Mouse (Mus musculus) adrenal gland, postnatal 36 days (tissue): Measurements from ENCODE around the gene Vps41. TPM values are rescaled to one million over a fixed set of nuclear protein-coding genes. Genes with fewer than 3 reads are reported as not detected.

Source experiments
- DNase-seq, 2 experiments: peaks; one replicate each; pipeline ENCODE4 v3.0.0; 2021; ENCODE audit warnings: mixed read lengths in 1 of 2
- long read RNA-seq, 2 experiments: library from polyadenylated mRNA; stranded (forward); transcript quantifications; one replicate each; pipeline ENCODE4 v2.0.0; 2021; ENCODE audit warnings: borderline sequencing depth in 2 of 2
- total RNA-seq, 2 experiments: library from RNA; stranded (reverse); gene quantifications; 2 replicates each; pipeline ENCODE4 v1.2.3; 2021

The Vps41 gene
- 10 to 100 TPM; 62.4 to 78.7 TPM for total RNA-seq
- long read RNA-seq, experiment 1, transcript Vps41-201 (29 exons, 3,199 nt), result major isoform, 83 of 111 reads
- long read RNA-seq, experiment 1, partial matches to known transcripts, result 25 of 111 reads
- long read RNA-seq, experiment 1, other reads (novel, unspliced or antisense), result 3 of 111 reads
- long read RNA-seq, experiment 2, transcript Vps41-201 (29 exons, 3,199 nt), result major isoform, 15 of 17 reads
- long read RNA-seq, experiment 2, partial matches to known transcripts, result 2 of 17 reads
- long read RNA-seq, experiment 2, other reads (novel, unspliced or antisense), result 0 of 17 reads

DNA sequence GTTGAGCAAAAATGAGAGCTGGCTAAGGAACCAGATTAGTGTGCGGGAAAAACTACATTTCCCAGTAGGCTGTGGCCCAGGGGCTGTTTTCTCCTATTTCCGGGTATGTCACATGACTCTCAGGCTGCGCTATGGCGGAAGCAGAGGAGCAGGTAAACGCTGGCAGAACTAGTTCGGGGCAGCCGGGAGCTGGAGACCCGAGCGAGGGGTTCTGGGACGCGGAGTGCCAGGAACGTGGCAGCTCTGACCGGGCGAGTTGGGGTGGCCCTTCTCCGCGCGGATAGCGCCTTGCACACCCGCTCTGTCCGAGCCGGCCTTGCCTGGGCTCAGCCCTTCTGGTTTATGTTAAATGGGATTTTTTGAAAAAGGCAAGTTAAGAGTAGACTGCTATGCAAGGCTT is at the start of gene Vps41:
Vps41 (plus strand) TSS at position 102 of the 400 bp plus-strand sequence.
- peak; percentile 77 to 79 for DNase-seq

DNA sequence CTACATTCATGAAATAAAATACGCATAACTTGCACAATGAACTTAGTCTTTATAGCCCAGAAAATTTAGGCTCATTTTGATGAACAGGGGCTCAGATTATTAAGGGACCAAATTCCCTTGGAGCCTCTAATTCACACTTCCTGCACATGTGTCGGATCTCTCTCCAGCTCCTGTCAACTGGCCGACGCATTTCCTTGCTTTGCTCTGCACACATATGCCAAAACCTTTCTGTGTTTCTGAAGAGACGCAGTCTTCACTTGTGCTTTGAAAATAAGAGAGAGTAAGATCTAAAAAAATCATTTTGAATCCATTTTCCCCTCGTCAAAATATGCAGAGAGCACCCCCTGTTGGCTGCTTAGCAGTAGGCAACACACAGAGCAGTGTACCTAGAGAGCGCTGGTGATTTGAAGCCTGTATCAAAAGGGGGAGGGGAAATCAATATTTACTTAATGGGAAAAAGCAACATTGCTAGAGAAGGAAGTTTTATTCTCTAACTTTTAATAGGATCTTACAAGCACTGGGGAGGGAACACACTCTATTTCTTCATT is 18.5 kb upstream of the Vps41 start:
- DNase-seq, result peak; percentile 7 to 41

GRCm38 (mm10) chr13:18711685-18712084 is 5.4 kb upstream of the Vps41 start:
- DNase-seq, result no peak

- no peak for DNase-seq
Observed at GRCm38 (mm10) chr13:18716707-18717106, 379 bp upstream of the Vps41 start.

DNA sequence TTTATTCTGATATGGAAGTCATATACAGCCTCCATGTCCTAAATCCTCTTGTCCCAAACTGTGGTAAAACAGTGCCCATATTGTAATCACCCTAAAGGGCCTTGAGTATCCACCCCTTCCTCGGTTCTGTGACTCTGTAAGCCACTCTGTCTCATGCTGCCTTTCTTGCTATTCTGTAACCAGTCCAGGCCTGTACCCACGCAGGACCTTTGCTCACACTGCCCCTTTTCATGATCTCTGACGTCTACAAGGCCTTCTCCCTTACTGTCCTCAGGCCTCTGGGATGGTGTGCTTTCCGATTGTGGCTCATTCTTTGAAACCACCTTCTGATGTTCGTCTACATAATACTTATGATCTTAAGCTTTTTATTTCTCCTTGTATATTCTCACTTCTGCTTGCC is 1.4 kb downstream of the Vps41 start:
- DNase-seq, result no peak

- DNase-seq, result no peak
Observed at GRCm38 (mm10) chr13:18730666-18731065, 13.6 kb downstream of the Vps41 start.

DNA sequence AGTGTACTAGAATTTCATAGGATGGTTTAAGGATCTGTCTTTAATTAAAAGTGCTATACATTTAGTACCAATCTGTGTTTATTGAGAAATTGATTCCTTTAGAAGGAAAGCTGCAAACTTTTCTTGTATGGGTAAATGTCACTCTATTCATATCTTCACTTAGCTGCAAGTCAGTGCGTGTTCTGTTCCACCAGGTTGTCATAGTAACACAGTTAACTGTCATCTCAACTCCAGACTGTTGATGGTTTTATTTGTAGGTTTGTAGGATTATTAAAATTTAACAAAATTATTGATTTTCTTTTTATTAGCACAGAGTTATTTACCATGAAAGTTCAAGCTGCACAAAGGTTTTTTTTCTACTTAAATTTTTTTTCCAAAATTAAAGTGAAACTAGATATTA is 19.5 kb downstream of the Vps41 start:
- no peak for DNase-seq

DNA sequence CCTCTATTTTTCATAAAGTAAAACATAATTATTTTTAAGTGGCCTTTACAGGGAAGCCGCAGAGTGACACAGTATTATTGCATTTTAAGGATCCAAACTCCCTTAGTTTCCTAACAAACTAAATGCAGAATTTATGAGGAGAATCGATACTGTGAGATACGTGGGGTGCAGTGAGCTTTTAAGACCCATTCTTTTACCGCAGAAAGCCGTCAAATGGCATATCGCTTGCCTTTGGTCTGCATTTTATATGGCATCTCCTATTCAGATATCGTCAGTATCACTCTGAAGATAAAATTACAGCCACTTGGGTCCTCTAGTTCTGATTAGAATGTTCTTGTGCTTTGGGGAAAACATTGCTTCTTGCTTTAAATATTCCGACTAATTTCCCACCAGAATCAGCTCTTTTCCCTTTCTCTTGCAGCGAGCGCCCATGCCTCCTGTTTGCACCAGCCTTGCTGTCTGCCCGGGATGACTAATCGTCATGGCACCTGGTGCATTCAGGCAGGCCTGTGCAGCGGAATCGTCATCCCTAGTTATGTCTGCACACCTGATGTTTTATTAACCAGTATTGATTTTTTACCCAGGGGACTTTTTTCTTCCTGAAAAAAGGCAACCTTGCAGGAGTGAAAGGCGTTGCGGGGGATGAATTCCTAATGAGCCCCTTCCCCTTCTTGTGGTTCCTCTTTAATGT is 26.6 kb downstream of the Vps41 start:
- DNase-seq, result no peak

- no peak for DNase-seq
Observed at GRCm38 (mm10) chr13:18744266-18744652, 27.2 kb downstream of the Vps41 start.

- DNase-seq, result peak; percentile 0 to 16
Observed at GRCm38 (mm10) chr13:18757958-18758357, 40.9 kb downstream of the Vps41 start.

- DNase-seq, result no peak
Observed at GRCm38 (mm10) chr13:18759361-18760056, 42.4 kb downstream of the Vps41 start.

DNA sequence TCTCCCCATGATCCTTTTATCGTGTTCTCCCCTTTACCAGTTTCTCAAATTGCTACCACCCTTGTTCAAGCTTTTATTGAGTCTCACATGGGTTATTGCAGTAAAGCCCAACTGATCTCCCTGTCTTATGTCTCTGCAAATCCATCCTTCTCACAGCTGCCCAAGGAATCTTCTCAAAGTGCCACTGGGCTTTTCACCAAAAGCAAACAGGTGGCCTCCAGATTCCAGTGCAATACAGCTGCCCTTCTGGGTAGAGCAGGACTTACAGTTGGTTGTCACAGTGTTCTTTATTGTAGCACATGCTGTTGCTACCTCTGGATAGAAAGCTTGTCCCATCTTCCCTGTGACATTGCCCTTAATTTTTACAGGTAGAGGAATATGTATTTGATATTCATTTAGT is 44.4 kb downstream of the Vps41 start:
- DNase-seq, result no peak

DNA sequence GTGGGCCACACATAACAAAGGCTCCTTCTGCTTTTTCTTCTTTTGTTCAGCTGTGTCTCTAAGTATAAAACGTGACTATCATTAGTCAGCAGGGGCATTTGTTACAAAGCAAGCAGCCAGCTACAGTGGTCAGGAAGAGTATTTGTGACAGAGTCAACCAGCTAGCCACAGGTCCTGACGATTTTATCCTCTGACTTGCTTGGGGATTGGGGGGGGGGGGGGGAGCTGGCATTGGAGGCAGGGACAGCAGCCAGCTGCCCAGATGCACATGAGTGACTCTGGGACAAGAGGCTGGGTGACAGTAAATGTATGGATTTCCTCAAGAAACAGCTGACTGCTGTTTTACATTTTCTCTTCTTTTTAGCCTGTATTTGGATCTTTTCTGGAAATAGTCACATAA is 50.8 kb downstream of the Vps41 start:
- DNase-seq, result no peak

GRCm38 (mm10) chr13:18768495-18768894 is 51.4 kb downstream of the Vps41 start:
- DNase-seq, result no peak

DNA sequence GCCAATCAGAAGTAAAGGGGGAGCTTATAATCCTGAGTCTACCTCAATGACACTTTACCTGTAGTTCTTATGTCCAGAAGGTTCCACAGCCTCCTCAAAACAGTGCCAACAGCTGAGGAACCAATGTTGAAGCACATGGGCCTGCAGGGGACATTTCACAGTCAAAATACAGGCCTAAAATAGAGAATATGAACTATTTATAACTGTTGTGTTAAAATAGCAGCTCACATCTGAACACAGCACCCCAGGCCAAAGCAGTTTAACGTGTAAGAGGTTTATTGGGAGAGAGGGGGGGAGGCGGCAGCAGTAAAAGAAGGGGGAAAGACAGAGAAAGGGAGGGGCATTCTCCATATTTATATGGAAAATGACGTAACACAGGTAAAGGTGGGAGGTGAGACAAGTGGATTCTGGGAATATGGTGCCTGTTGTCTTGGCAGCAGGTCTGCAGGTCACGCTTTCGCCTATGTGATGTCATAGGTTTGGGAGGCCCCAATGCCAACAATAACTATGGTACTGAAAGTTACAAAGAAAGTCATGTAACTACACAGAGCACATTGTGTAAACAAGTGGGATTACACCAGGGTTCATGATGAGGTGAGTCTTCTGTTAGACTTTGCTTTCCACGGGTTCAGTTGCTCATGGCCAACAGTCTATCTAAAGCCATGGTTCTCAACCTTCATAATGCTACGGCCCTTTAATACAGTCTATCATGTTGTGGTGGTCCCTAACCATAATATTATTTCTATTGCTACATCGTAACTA is 56.5 kb downstream of the Vps41 start:
- DNase-seq, result no peak

GRCm38 (mm10) chr13:18781250-18781649 is 64.2 kb downstream of the Vps41 start:
- no peak for DNase-seq

GRCm38 (mm10) chr13:18785702-18786101 is 68.6 kb downstream of the Vps41 start:
- DNase-seq, result no peak

GRCm38 (mm10) chr13:18788040-18788439 is 71.0 kb downstream of the Vps41 start:
- DNase-seq, result no peak

DNA sequence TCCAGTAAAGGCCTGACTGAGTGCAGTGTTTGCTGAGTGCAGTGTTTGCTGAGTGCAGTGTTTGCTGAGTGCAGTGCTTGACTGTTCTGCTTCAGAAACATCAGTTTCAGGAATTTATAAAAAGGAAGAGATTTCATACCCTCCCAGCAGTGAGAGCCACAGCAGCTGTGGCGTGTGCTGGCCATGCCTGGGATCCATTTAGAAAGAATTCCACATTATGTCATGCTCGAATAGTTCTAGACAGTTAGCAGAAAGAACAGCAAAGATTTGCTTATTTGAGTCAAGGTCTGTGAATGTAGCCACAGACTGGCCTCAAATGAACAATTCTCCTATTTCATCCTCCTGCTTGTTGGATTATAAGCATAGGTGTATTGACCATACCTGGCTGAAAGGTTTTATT is 71.6 kb downstream of the Vps41 start:
- DNase-seq, result no peak

DNA sequence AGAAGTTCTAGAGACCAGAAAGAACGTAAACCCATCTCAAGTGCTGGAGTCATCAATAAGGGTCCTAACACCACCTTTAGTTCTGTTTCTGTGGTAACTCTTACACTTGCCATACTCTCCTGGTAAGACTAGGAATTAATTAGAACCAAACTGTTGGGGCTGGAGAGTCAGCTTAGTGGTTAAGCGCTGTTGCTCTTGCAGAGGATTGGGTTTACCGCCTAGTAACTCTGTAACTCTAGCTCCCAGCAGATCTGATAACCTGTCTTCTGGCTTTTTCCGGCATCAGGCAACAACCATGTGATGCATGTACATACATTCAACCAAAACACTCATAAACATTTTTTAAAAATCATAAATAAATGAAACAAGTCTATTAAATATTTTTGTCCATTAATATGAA is 72.6 kb downstream of the Vps41 start:
- DNase-seq, result no peak

DNA sequence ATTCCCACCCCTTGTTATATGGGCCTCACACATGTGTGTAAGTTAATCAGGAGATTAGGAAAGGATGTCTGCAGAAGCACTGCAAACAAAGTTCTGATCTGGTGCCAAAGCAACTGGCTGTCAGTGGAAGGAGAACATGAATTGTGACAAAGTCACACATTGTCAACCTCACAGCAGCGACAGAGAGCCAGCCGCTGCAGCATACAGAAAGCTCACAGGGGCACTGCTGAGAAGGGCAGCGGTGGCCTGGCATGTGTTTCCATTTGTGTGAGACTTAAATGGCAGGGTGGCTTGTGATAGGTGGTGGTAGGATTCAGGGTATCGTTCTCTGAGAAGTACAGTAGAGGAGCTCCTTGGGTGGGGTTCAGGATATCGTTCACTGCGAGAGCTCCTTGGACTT is 73.0 kb downstream of the Vps41 start:
- DNase-seq, result no peak

DNA sequence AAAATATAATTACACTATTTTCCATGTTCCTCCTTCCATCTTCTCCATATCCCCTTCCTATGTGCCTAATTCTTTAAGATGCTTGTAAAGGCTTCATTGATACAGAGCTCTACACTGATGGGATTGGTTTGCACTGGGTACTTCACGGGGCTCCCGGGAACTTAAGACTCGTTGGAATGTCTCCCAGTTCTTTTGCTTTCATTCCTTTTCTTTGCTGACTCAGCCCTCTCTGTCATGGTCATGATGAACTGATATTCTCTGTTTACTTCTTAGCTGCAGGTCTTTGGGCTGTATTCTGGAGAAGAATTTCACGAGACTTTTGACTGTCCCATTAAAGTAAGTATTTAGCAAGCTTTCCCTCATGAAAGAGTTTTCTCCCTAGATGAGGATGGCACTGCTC is 74.2 kb downstream of the Vps41 start:
- DNase-seq, result no peak
